Mouse (Mus musculus): ENCODE results near the gene AI593442. TPM values are rescaled to one million over a fixed set of nuclear protein-coding genes. Genes with fewer than 3 reads are reported as not detected.

Gene AI593442
- 0.11 and 0.17 TPM in 2 replicates for polyA plus RNA-seq (2015; fragmentation: Nextera tagmentation; extraction: Ambion mirVana)

DNA sequence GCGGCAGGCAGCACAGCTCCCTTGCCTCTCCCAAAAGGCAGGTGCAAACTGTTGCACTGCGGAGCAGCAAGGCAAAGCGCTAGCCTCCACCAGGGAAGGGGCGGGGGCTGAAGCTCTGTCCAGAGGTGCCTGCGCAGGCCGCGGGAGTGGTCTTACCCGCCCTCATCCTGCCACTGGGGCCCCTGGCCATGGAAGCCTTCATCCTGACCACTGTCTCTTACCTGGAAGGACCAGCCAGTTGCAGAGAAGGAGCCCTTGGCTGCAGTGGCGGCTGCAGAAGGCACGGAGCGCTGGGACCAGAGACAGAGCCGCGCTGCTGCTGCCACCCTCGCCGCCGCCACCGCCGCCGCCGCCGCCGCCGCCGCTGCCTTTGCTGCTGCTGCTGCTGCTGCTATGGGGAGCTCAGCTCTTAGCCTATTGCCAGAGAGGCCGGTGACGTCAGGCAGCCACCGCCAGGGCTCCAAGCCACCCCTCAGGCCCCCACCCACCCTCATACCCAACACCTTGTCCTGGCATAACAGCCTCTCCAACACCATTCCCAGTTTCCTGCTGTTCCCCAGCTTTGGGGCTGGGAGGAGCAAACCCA, at the start of gene AI593442:
Gene AI593442, minus strand, starts transcription at position 419 of the 586 bp plus-strand sequence.
- ATAC-seq (ENCODE audit: extremely low read depth, insufficient number of reproducible peaks, low FRiP score, low TSS enrichment): no peak
- WGBS: under 1% methylated on average over 26 of the region's 27 CpGs
- Histone ChIP-seq H3K9me3 (no peaks in the 10 kb centered on the region), H3K4me1 (peaks cover 14% of the 10 kb centered on the region), H3K9ac (peak within 1 kb of the TSS; percentile 58; the same call in 1 of the 2 replicates), H3K36me3 (no peaks in the 10 kb centered on the region), H3K27ac (replicated peaks) (no peak within 1 kb of the TSS), H3K4me3 (peak within 1 kb of the TSS; percentile 52), H3K4me2 (peak within 1 kb of the TSS; percentile 78), H3K27me3 (replicated peaks) (peaks cover 60% of the 10 kb centered on the region)

- no peak for ATAC-seq (ENCODE audit: extremely low read depth, insufficient number of reproducible peaks, low FRiP score, low TSS enrichment)
- no peaks in the 10 kb centered on the region for H3K27me3 ChIP-seq (replicated peaks)
- H3K4me2 ChIP-seq: no peak overlapping the region
- H3K9me3 ChIP-seq: no peaks in the 10 kb centered on the region
- no peaks in the 10 kb centered on the region for H3K36me3 ChIP-seq
- WGBS: 73% methylated on average over 5 of the region's 5 CpGs
- H3K27ac ChIP-seq (replicated peaks): no peak overlapping the region
- H3K4me3 ChIP-seq: no peak overlapping the region
- H3K4me1 ChIP-seq: no peaks in the 10 kb centered on the region
- no peak overlapping the region for H3K9ac ChIP-seq
Observed at GRCm38 (mm10) chr9:52728806-52729205, 49.2 kb upstream of the AI593442 start.

GRCm38 (mm10) chr9:52722626-52723025, 43.0 kb upstream of the AI593442 start:
- WGBS: 69% methylated on average over 1 of the region's 1 CpGs

DNA sequence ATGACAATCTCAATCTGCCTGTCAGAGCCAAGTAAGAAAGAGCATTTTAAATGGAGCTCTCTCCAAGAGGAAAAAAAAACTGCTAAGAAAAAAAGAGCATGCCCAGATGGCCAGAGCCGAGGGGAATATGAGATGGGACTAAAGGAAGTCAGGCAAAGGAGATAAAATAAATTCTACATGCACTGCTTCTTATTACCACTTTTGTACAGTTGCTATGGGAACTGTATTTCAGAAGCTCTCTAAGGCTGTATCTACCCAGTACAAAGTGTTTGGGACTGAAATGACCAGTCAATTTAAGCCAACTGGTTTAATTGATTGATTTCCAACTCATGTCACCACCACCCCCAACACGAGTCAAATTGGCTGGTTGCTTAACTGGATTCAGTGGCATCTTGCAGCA, 40.0 kb upstream of the AI593442 start:
- Histone ChIP-seq H3K4me3 (no peak overlapping the region), H3K9me3 (no peaks in the 10 kb centered on the region), H3K9ac (no peak overlapping the region), H3K4me1 (no peaks in the 10 kb centered on the region), H3K27ac (replicated peaks) (no peak overlapping the region), H3K36me3 (no peaks in the 10 kb centered on the region), H3K27me3 (replicated peaks) (no peaks in the 10 kb centered on the region), H3K4me2 (no peak overlapping the region)
- ATAC-seq (ENCODE audit: extremely low read depth, insufficient number of reproducible peaks, low FRiP score, low TSS enrichment): no peak
- WGBS: 56% methylated on average over 2 of the region's 2 CpGs

More at GRCm38 (mm10) chr9:52722626-52723025, 43.0 kb upstream of the AI593442 start:
- Histone ChIP-seq H3K9me3 (no peaks in the 10 kb centered on the region), H3K4me2 (no peak overlapping the region), H3K4me1 (no peaks in the 10 kb centered on the region), H3K4me3 (no peak overlapping the region), H3K36me3 (no peaks in the 10 kb centered on the region), H3K27ac (replicated peaks) (no peak overlapping the region), H3K27me3 (replicated peaks) (no peaks in the 10 kb centered on the region), H3K9ac (no peak overlapping the region)
- no peak for ATAC-seq (ENCODE audit: extremely low read depth, insufficient number of reproducible peaks, low FRiP score, low TSS enrichment)

DNA sequence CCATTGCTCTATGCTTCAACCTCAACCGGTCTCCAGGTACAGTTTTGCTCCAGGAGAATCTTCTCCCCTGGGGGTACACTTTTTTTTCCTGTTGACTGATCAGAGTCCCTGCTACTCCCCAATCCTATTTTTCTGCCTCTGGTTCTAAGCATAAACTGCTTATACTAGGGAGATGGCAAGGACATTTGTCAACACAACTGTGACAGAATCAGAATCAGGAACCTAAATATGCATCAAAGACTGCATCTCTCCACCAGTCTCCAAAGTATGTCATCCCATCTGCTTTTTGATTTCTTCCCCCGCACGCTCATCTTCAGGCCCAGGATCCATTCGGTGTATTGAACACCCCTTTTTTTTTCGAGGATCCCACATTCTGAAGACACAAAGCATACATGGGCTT, 456 bp upstream of the AI593442 start:
- Histone ChIP-seq H3K4me3 (no peak overlapping the region; the same call in 1 of the 2 replicates), H3K27ac (replicated peaks) (no peak overlapping the region), H3K9me3 (no peaks in the 10 kb centered on the region), H3K27me3 (replicated peaks) (peaks cover 60% of the 10 kb centered on the region), H3K36me3 (no peaks in the 10 kb centered on the region), H3K9ac (no peak overlapping the region), H3K4me1 (peaks cover 14% of the 10 kb centered on the region), H3K4me2 (peak overlapping the region; percentile 78; the same call in 1 of the 2 replicates)
- ATAC-seq (ENCODE audit: extremely low read depth, insufficient number of reproducible peaks, low FRiP score, low TSS enrichment): no peak
- 64% methylated on average over 5 of the region's 5 CpGs for WGBS

- no peaks in the 10 kb centered on the region for H3K36me3 ChIP-seq
- H3K27ac ChIP-seq (replicated peaks): no peak overlapping the region
- WGBS: 1% methylated on average over 9 of the region's 10 CpGs
- H3K4me3 ChIP-seq: peak overlapping the region; percentile 52
- 0 out of 2 replicates have a peak overlapping the region, but pooled peaks have one; percentile 44 for H3K9ac ChIP-seq
- ATAC-seq (ENCODE audit: extremely low read depth, insufficient number of reproducible peaks, low FRiP score, low TSS enrichment): no peak
- peaks cover 60% of the 10 kb centered on the region for H3K27me3 ChIP-seq (replicated peaks)
- H3K9me3 ChIP-seq: no peaks in the 10 kb centered on the region
- peaks cover 14% of the 10 kb centered on the region for H3K4me1 ChIP-seq
- H3K4me2 ChIP-seq: peak overlapping the region; percentile 78
Observed at GRCm38 (mm10) chr9:52678839-52679215, 753 bp downstream of the AI593442 start.

DNA sequence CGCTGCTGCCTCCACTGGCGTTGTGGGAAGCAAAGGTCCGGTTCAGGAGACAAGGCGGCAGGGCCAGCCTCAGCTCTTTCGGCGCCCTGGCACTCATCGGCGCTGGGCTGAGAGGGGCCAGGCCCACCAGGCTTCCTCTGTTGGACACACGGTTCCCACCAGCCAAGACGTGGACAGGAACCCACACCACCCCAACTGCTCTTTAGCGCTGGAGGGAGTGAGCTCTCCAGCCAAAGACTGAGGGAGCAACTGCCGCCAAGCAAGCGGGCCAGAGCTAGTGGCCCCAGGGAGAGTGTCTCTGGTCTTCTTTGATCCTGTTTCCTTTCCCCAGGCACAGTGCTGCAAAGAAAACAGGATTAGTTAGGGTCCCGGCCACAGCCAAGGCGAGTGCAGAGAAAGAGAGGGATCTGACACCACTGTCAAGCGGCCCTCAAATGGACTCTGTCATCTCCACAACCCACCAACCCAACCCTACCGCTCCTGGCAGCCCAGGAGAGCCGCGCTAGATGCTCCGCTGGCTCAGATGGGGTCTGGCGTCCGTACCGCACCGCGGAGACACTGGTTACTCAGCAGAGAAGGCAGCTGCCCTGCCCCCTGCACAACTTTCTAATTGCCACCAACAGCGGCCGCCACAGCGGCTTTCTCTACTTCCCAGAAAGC, 1.3 kb downstream of the AI593442 start:
- under 1% methylated on average over 28 of the region's 28 CpGs for WGBS
- H3K27me3 ChIP-seq (replicated peaks): peaks cover 60% of the 10 kb centered on the region

DNA sequence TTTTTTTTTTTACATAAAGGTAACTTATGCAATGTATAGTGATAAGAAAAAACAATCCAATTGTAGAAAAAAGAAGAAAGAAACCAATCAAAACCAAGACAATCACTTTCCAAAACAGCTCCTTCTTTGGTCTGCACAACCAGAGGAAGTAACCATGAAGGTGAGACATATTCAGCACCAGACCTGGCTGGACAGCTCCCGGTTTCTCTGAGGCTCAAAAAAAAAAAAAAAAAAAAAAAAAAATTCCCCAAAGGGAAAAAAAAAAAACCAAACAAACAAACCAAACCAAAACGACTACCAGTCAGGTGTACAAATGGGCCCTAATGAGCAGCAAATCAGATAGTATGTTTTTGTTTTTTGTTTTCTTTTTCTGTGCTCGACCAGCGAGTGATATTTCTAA, 3.0 kb downstream of the AI593442 start:
- WGBS: 20% methylated on average over 4 of the region's 4 CpGs
- no peak overlapping the region for H3K4me3 ChIP-seq
- peak overlapping the region; percentile 36 for H3K4me2 ChIP-seq
- H3K9me3 ChIP-seq: no peaks in the 10 kb centered on the region
- H3K27me3 ChIP-seq (replicated peaks): peaks cover 57% of the 10 kb centered on the region
- peaks cover 14% of the 10 kb centered on the region for H3K4me1 ChIP-seq
- H3K36me3 ChIP-seq: no peaks in the 10 kb centered on the region
- H3K27ac ChIP-seq (replicated peaks): no peak overlapping the region
- no peak overlapping the region for H3K9ac ChIP-seq
- ATAC-seq (ENCODE audit: extremely low read depth, insufficient number of reproducible peaks, low FRiP score, low TSS enrichment): no peak

More for the DNA sequence above, 1.3 kb downstream of the AI593442 start:
- peak overlapping the region; percentile 78 for H3K4me2 ChIP-seq
- peaks cover 14% of the 10 kb centered on the region for H3K4me1 ChIP-seq
- no peaks in the 10 kb centered on the region for H3K36me3 ChIP-seq
- ATAC-seq (ENCODE audit: extremely low read depth, insufficient number of reproducible peaks, low FRiP score, low TSS enrichment): no peak
- H3K27ac ChIP-seq (replicated peaks): no peak overlapping the region
- peak overlapping the region; percentile 52 for H3K4me3 ChIP-seq
- no peaks in the 10 kb centered on the region for H3K9me3 ChIP-seq
- 0 out of 2 replicates have a peak overlapping the region, but pooled peaks have one; percentile 44 for H3K9ac ChIP-seq

DNA sequence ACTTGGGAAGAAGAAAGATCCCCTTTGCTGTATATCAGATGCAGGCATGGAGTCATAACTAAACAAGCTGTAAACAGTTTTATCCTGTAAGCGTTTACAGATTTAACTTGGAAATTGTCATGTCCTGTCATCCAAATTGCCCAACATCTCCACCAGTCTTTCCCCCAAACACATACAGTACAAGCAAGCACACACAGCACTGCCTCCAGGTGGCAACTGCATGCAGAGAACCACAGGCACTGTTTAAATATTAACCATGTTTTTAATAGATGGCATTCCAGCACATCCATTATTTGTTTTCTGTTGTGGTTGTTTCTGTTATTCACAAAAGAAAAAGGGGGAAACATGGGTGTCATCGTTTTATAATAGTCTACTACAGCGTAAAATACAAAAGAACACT, 3.6 kb downstream of the AI593442 start:
- 66% methylated on average over 3 of the region's 3 CpGs for WGBS
- no peak overlapping the region for H3K27ac ChIP-seq (replicated peaks)
- no peak overlapping the region for H3K4me2 ChIP-seq
- H3K27me3 ChIP-seq (replicated peaks): peaks cover 50% of the 10 kb centered on the region
- no peaks in the 10 kb centered on the region for H3K36me3 ChIP-seq
- no peak overlapping the region for H3K4me3 ChIP-seq
- peaks cover 14% of the 10 kb centered on the region for H3K4me1 ChIP-seq
- H3K9ac ChIP-seq: no peak overlapping the region
- H3K9me3 ChIP-seq: no peaks in the 10 kb centered on the region
- no peak for ATAC-seq (ENCODE audit: extremely low read depth, insufficient number of reproducible peaks, low FRiP score, low TSS enrichment)

DNA sequence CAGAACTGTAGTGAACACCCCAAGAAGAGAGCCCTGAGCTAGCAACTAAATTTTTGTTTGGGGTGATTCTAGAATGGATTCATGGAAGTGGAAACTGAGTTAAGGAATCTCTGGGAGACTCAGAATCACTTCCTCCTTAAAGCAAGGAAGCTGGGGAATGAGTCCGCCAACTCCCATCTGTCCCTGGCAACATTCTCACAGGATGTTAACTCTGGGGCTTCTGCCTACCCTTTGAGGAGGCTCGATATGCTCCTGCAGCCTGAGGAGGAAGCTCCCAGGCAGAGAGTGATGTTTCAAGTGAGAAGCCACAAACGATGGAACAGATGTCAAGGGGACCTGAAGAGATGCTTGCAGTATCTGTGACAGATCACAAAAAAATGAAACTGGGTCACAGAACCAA, 18.2 kb downstream of the AI593442 start:
- H3K4me3 ChIP-seq: no peak overlapping the region
- no peaks in the 10 kb centered on the region for H3K4me1 ChIP-seq
- no peaks in the 10 kb centered on the region for H3K36me3 ChIP-seq
- no peaks in the 10 kb centered on the region for H3K27me3 ChIP-seq (replicated peaks)
- no peak for ATAC-seq (ENCODE audit: extremely low read depth, insufficient number of reproducible peaks, low FRiP score, low TSS enrichment)
- no peak overlapping the region for H3K9ac ChIP-seq
- no peak overlapping the region for H3K4me2 ChIP-seq
- WGBS: 66% methylated on average over 3 of the region's 3 CpGs
- no peak overlapping the region for H3K27ac ChIP-seq (replicated peaks)
- H3K9me3 ChIP-seq: no peaks in the 10 kb centered on the region

- no peak overlapping the region for H3K27ac ChIP-seq (replicated peaks)
- H3K9ac ChIP-seq: no peak overlapping the region
- H3K36me3 ChIP-seq: no peaks in the 10 kb centered on the region
- H3K4me2 ChIP-seq: no peak overlapping the region
- H3K4me3 ChIP-seq: no peak overlapping the region
- 66% methylated on average over 5 of the region's 5 CpGs for WGBS
- no peaks in the 10 kb centered on the region for H3K4me1 ChIP-seq
- no peak for ATAC-seq (ENCODE audit: extremely low read depth, insufficient number of reproducible peaks, low FRiP score, low TSS enrichment)
- no peaks in the 10 kb centered on the region for H3K9me3 ChIP-seq
- H3K27me3 ChIP-seq (replicated peaks): no peaks in the 10 kb centered on the region
Observed at GRCm38 (mm10) chr9:52650341-52650951, 29.1 kb downstream of the AI593442 start.

Data from heart, embryonic 13.5 days (tissue).